Mouse (Mus musculus): ENCODE results near the gene Iscu.

GRCm38 (mm10) chr5:113775585-113775984 is 3.0 kb downstream of the Iscu start:
- TF ChIP-seq CTCF (IDR thresholded peaks at IDR 0.05; ENCODE audit: low read depth) (no peak), EP300 (IDR thresholded peaks at IDR 0.05; ENCODE audit: low read depth) (no peak)

Measured in liver, embryonic 14.5 days (tissue).